Mouse (Mus musculus) heart, embryonic 11.5 days (tissue): ENCODE measurements around the gene Epb41l3. TPM values are rescaled to one million over a fixed set of nuclear protein-coding genes. Genes with fewer than 3 reads are reported as not detected.

Experiments used
- ATAC-seq: fragments of 200-750 bp; cut with Nextera tagmentation; replicated peaks from 2 replicates; pipeline ENCODE4 v1.8.0; 2017; ENCODE audit warnings: moderate library complexity; ENCODE audit not compliant: insufficient number of reproducible peaks, low FRiP score, low TSS enrichment
- H3K27ac ChIP-seq: fragments of 300-500 bp; sonication (generic); 2 replicates; pipeline ENCODE4 v1.5.1; 2014; ENCODE audit warnings: mild to moderate bottlenecking, low read depth, low read length
- H3K27me3 ChIP-seq: fragments of 300-500 bp; sonication (generic); 2 replicates; pipeline ENCODE4 v1.6.1; 2014; ENCODE audit warnings: mild to moderate bottlenecking, low read length, mixed read lengths; ENCODE audit not compliant: control insufficient read depth, insufficient read depth
- H3K36me3 ChIP-seq: fragments of 300-500 bp; sonication (generic); 2 replicates; pipeline ENCODE4 v1.6.1; 2014; ENCODE audit warnings: mild to moderate bottlenecking, low read length, moderate library complexity, mixed read lengths; ENCODE audit not compliant: control insufficient read depth, insufficient read depth
- H3K4me1 ChIP-seq: fragments of 300-500 bp; sonication (generic); 2 replicates; pipeline ENCODE4 v1.6.1; 2014; ENCODE audit warnings: low read length; ENCODE audit not compliant: control insufficient read depth, insufficient read depth
- H3K4me2 ChIP-seq: fragments of 300-500 bp; sonication (generic); 2 replicates; pipeline ENCODE4 v1.6.1; 2014; ENCODE audit warnings: mild to moderate bottlenecking, moderate library complexity
- H3K4me3 ChIP-seq: fragments of 300-500 bp; sonication (generic); 2 replicates; pipeline ENCODE4 v1.5.1; 2014; ENCODE audit warnings: low read depth, low read length
- H3K9ac ChIP-seq: fragments of 300-500 bp; sonication (generic); 2 replicates; pipeline ENCODE4 v1.6.1; 2014; ENCODE audit warnings: mild to moderate bottlenecking, low read depth, low read length, moderate library complexity
- H3K9me3 ChIP-seq: fragments of 300-500 bp; sonication (generic); replicated peaks from 2 replicates; pipeline ENCODE4 v1.6.1; 2016; ENCODE audit warnings: low read length; ENCODE audit not compliant: control insufficient read depth
- WGBS: fragments of 180-500 bp; shearing (Covaris S2); extraction: QIAGEN DNeasy Blood & Tissue Kit; methylation state at CpG from one replicate; pipeline ENCODE4 v1.1.7; 2014; ENCODE audit not compliant: insufficient replicate concordance; 5-methylcytosine and 5-hydroxymethylcytosine counted together
- polyA plus RNA-seq: library from polyadenylated mRNA; unstranded; fragments of >200 nt; fragmentation: Nextera tagmentation; extraction: Ambion mirVana; gene quantifications from 2 replicates; pipeline ENCODE4 v1.2.1, GENCODE M21; 2014

Gene Epb41l3
- polyA plus RNA-seq, 1 experiment from 2014 or later: 118 TPM

GRCm38 (mm10) chr17:69205282-69205999, 130.0 kb downstream of the Epb41l3 start:
- H3K4me2 ChIP-seq: no peak overlapping the region
- H3K4me3 ChIP-seq: no peak overlapping the region
- H3K4me1 ChIP-seq: no peaks in the 10 kb centered on the region
- peaks cover 5% of the 10 kb centered on the region for H3K36me3 ChIP-seq
- H3K27ac ChIP-seq: no peak overlapping the region
- no peaks in the 10 kb centered on the region for H3K27me3 ChIP-seq
- ATAC-seq: no peak
- H3K9me3 ChIP-seq: no peaks in the 10 kb centered on the region
- 84% methylated on average over 5 of the region's 5 CpGs for WGBS
- no peak overlapping the region for H3K9ac ChIP-seq

- Histone ChIP-seq H3K9ac (no peak overlapping the region), H3K4me3 (no peak overlapping the region), H3K27me3 (no peaks in the 10 kb centered on the region), H3K4me2 (no peak overlapping the region), H3K9me3 (0 out of 2 replicates have a peak, but pooled peaks cover 4% of the 10 kb centered on the region), H3K36me3 (peaks cover 5% of the 10 kb centered on the region), H3K27ac (no peak overlapping the region), H3K4me1 (no peaks in the 10 kb centered on the region)
- WGBS: 68% methylated on average over 15 of the region's 15 CpGs
- ATAC-seq: no peak
Measured at GRCm38 (mm10) chr17:69207562-69208312, 132.3 kb downstream of the Epb41l3 start.

GRCm38 (mm10) chr17:69211065-69211464, 135.6 kb downstream of the Epb41l3 start:
- Histone ChIP-seq H3K27me3 (no peaks in the 10 kb centered on the region), H3K9ac (no peak overlapping the region), H3K4me3 (no peak overlapping the region), H3K9me3 (0 out of 2 replicates have a peak, but pooled peaks cover 4% of the 10 kb centered on the region), H3K4me2 (no peak overlapping the region), H3K27ac (no peak overlapping the region), H3K36me3 (peaks cover 11% of the 10 kb centered on the region), H3K4me1 (no peaks in the 10 kb centered on the region)
- no peak for ATAC-seq

GRCm38 (mm10) chr17:69216120-69216519, 140.6 kb downstream of the Epb41l3 start:
- Histone ChIP-seq H3K4me1 (peaks cover 1% of the 10 kb centered on the region; the same call in 1 of the 2 replicates), H3K27me3 (no peaks in the 10 kb centered on the region), H3K9me3 (0 out of 2 replicates have a peak, but pooled peaks cover under 1% of the 10 kb centered on the region), H3K4me2 (no peak overlapping the region), H3K36me3 (peaks cover 5% of the 10 kb centered on the region), H3K4me3 (no peak overlapping the region), H3K9ac (no peak overlapping the region), H3K27ac (no peak overlapping the region)
- no peak for ATAC-seq
- 89% methylated on average over 3 of the region's 3 CpGs for WGBS

GRCm38 (mm10) chr17:69220849-69221248, 145.4 kb downstream of the Epb41l3 start:
- H3K4me1 ChIP-seq: peaks cover 25% of the 10 kb centered on the region
- no peaks in the 10 kb centered on the region for H3K27me3 ChIP-seq
- ATAC-seq: no peak
- H3K9me3 ChIP-seq: no peaks in the 10 kb centered on the region
- H3K9ac ChIP-seq: no peak overlapping the region
- no peak overlapping the region for H3K4me3 ChIP-seq
- H3K36me3 ChIP-seq: no peaks in the 10 kb centered on the region; the same call in 1 of the 2 replicates
- WGBS: 53% methylated on average over 7 of the region's 7 CpGs
- H3K27ac ChIP-seq: no peak overlapping the region
- H3K4me2 ChIP-seq: no peak overlapping the region

- H3K27me3 ChIP-seq: no peaks in the 10 kb centered on the region
- H3K4me3 ChIP-seq: no peak overlapping the region
- no peak overlapping the region for H3K4me2 ChIP-seq
- H3K4me1 ChIP-seq: peaks cover 27% of the 10 kb centered on the region
- H3K9me3 ChIP-seq: no peaks in the 10 kb centered on the region
- WGBS: 74% methylated on average over 6 of the region's 6 CpGs
- no peaks in the 10 kb centered on the region; the same call in 1 of the 2 replicates for H3K36me3 ChIP-seq
- no peak for ATAC-seq
- H3K9ac ChIP-seq: no peak overlapping the region
- no peak overlapping the region for H3K27ac ChIP-seq
Measured at GRCm38 (mm10) chr17:69221377-69221776, 145.9 kb downstream of the Epb41l3 start.

- WGBS: 18% methylated on average over 10 of the region's 10 CpGs
- Histone ChIP-seq H3K4me1 (peaks cover 34% of the 10 kb centered on the region), H3K4me2 (no peak overlapping the region), H3K27ac (no peak overlapping the region), H3K9me3 (no peaks in the 10 kb centered on the region), H3K36me3 (no peaks in the 10 kb centered on the region; the same call in 1 of the 2 replicates), H3K4me3 (no peak overlapping the region), H3K27me3 (no peaks in the 10 kb centered on the region), H3K9ac (no peak overlapping the region)
- no peak for ATAC-seq
Measured at GRCm38 (mm10) chr17:69221966-69222692, 146.6 kb downstream of the Epb41l3 start.

GRCm38 (mm10) chr17:69225996-69226395, 150.5 kb downstream of the Epb41l3 start:
- Histone ChIP-seq H3K4me2 (no peak overlapping the region), H3K36me3 (no peaks in the 10 kb centered on the region; the same call in 1 of the 2 replicates), H3K9ac (no peak overlapping the region), H3K9me3 (no peaks in the 10 kb centered on the region), H3K4me3 (no peak overlapping the region), H3K4me1 (peaks cover 44% of the 10 kb centered on the region), H3K27ac (no peak overlapping the region), H3K27me3 (no peaks in the 10 kb centered on the region)
- no peak for ATAC-seq
- WGBS: 88% methylated on average over 7 of the region's 7 CpGs
